ENCODE assay signal across 12 mouse cellular contexts in the genomic region with DNA sequence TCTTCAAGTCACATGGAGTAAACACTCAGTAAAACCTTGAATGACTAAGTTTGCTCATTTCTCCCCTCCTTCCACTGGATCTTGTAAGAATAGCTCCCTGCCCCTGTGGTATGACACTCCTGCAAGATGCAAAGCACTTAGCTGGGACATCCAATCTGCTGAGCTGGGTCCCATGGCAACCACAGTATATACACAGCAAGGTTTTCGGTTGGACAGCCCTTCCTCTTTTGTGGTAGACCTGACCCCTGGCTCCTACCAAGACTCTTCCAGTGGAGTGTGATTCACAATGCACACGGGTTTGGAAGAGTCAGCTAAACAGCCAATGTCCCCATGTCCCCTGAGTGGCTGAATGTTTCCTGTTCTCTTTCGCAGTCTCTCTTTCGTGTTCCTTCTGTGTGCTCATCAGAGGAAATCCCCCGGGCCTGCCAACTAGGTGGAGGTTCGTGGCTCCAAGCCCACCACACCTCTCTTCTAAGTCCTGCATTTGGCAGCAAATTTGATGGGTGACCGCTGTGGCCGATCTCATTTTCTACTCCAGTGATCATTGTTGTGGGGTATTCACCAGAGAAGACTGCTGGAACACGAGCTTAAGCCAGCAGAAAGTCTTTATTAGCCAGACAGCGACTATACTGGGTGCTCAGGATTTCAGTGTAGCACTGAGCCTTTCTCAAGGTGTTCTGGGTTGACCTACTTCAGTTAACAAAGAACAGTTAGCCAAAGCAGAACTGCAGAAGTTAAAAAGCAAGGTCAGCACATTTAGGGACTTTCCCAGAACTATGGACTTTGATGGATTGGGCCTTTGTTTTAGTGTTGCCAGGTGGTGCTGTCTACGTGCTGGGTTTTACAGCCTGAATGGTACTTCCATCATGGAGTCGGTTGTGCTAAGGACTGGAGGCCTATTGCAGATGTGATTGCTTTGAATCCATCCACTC. TPM values are rescaled to one million over a fixed set of nuclear protein-coding genes. Genes with fewer than 3 reads are reported as not detected.
A peak's percentile ranks its signal among the peaks of the same experiment; 100 is the strongest.
DNase-seq lines count a peak whose midpoint lies in the region; ATAC-seq and TF ChIP-seq lines count a peak whose summit lies in the region.
"Had no signal": no experiment of that assay in that cellular context is flagged by ENCODE, and none has a peak within 500 bp of the region (broad histone marks: within the 10 kb centered on the region; RNA-seq: fewer than 3 reads in every experiment).

No protein-coding gene starts in this region.

- H3K4me2 ChIP-seq in lung, postnatal 0 days (replicated peaks; ENCODE audit: low read depth, low read length), result no peak overlapping the region
- no peak overlapping the region for H3K4me2 ChIP-seq in neural tube, embryonic 15.5 days
- H3K4me2 ChIP-seq: intestine, embryonic 15.5 days; limb, embryonic 15.5 days had no signal

- H3K36me3 ChIP-seq in lung, postnatal 0 days (ENCODE audit: insufficient read depth, low read length), result no peaks in the 10 kb centered on the region
- H3K36me3 ChIP-seq in neural tube, embryonic 15.5 days, result no peaks in the 10 kb centered on the region
- H3K36me3 ChIP-seq: embryonic facial prominence, embryonic 10.5 days; intestine, embryonic 15.5 days; limb, embryonic 15.5 days had no signal

- peak; percentile 61 for ATAC-seq in lung, postnatal 0 days
- ATAC-seq in neural tube, embryonic 15.5 days (ENCODE audit: low FRiP score), result peak; percentile 35; the same call in 1 of the 2 replicates
- ATAC-seq in erythroid progenitor cell, adult 5-6 weeks (replicated peaks; ENCODE audit: low FRiP score, poor library complexity, severe bottlenecking), result no peak
- ATAC-seq: intestine, embryonic 15.5 days had no signal

- H3K9me3 ChIP-seq in lung, postnatal 0 days (ENCODE audit: low read length), result no peaks in the 10 kb centered on the region
- no peaks in the 10 kb centered on the region for H3K9me3 ChIP-seq in neural tube, embryonic 15.5 days (replicated peaks)
- H3K9me3 ChIP-seq: embryonic facial prominence, embryonic 10.5 days; intestine, embryonic 15.5 days; limb, embryonic 15.5 days had no signal

- no peaks in the 10 kb centered on the region for H3K27me3 ChIP-seq in lung, postnatal 0 days (replicated peaks; ENCODE audit: insufficient read depth, low read length)
- H3K27me3 ChIP-seq in neural tube, embryonic 15.5 days (replicated peaks), result no peaks in the 10 kb centered on the region; the same call in 1 of the 2 replicates
- H3K27me3 ChIP-seq: intestine, embryonic 15.5 days; limb, embryonic 15.5 days had no signal

- 61% methylated on average over 12 of the region's 12 CpGs for WGBS in lung, postnatal 0 days
- WGBS in neural tube, embryonic 15.5 days, result 48% methylated on average over 12 of the region's 12 CpGs

- H3K9ac ChIP-seq in lung, postnatal 0 days (replicated peaks; ENCODE audit: low read depth), result no peak overlapping the region
- H3K9ac ChIP-seq in neural tube, embryonic 15.5 days (replicated peaks), result no peak overlapping the region
- H3K9ac ChIP-seq: intestine, embryonic 15.5 days; limb, embryonic 15.5 days had no signal

- H3K4me3 ChIP-seq in lung, postnatal 0 days (ENCODE audit: low read depth, low read length), result no peak overlapping the region
- H3K4me3 ChIP-seq in neural tube, embryonic 15.5 days (replicated peaks), result no peak overlapping the region
- H3K4me3 ChIP-seq: embryonic facial prominence, embryonic 10.5 days; intestine, embryonic 15.5 days; limb, embryonic 15.5 days had no signal

- H3K27ac ChIP-seq in lung, postnatal 0 days (ENCODE audit: low read length), result no peak overlapping the region
- H3K27ac ChIP-seq in neural tube, embryonic 15.5 days (replicated peaks), result no peak overlapping the region
- H3K27ac ChIP-seq: embryonic facial prominence, embryonic 10.5 days; intestine, embryonic 15.5 days; limb, embryonic 15.5 days had no signal

- H3K4me1 ChIP-seq in lung, postnatal 0 days (ENCODE audit: insufficient read depth, low read depth, low read length), result no peaks in the 10 kb centered on the region
- peaks cover 11% of the 10 kb centered on the region for H3K4me1 ChIP-seq in neural tube, embryonic 15.5 days

- TF ChIP-seq EP300 in lung, postnatal 0 days (IDR thresholded peaks at IDR 0.05), result no peak

- peak; percentile 63 for DNase-seq in adrenal gland, postnatal 10 days
- DNase-seq in adrenal gland, postnatal 4 days (ENCODE audit: low spot score in 2 of 2), result no peak
- peak; percentile 48 for DNase-seq in lung, postnatal 0 days (ENCODE audit: low spot score)
- no peak for DNase-seq in lung, postnatal 14 days
- DNase-seq in kidney, adult 9 months, result peak; percentile 66
- no peak for DNase-seq in spleen, adult 12 weeks (ENCODE audit: low spot score)
- DNase-seq: gastrocnemius, postnatal 10 days had no signal

- TF ChIP-seq CTCF in lung, postnatal 0 days (IDR thresholded peaks at IDR 0.05), result no peak

RNA-seq across cellular contexts. Expression of gene Wnt11, which starts 29.8 kb away (rescaled TPM):
- total RNA-seq in adrenal gland, postnatal 10 days (2021), result 1 to 10 TPM; 6.4 to 6.5 TPM
- total RNA-seq in adrenal gland, postnatal 4 days (2021), result 1 to 10 TPM; 4.2 to 5.3 TPM
- 10.5 and 11.8 TPM in 2 replicates for polyA plus RNA-seq in lung, postnatal 0 days (2015; fragmentation: Nextera tagmentation; extraction: Ambion mirVana)
- 1.9 and 2.5 TPM in 2 replicates for polyA plus RNA-seq in neural tube, embryonic 15.5 days (2015; fragmentation: Nextera tagmentation; extraction: Ambion mirVana)
- total RNA-seq in erythroid progenitor cell, adult 5-6 weeks (2015; ENCODE audit: low replicate concordance), result not detected in 2 replicates
- not detected in 2 replicates for total RNA-seq in erythroid progenitor cell, adult 5-6 weeks (2017; ENCODE audit: low replicate concordance)

Comparison
In these comparisons a context has a peak if more than half of its experiments do, and no peak if none do; other contexts are left out.
1. DNase-seq: peak in adrenal gland, postnatal 10 days (single experiment), lung, postnatal 0 days (single experiment) and kidney, adult 9 months (single experiment); none in adrenal gland, postnatal 4 days (0 of 2), lung, postnatal 14 days (single experiment) and spleen, adult 12 weeks (single experiment).
2. RNA of gene Wnt11, which starts 29.8 kb away (total RNA-seq): 6.4 to 6.5 TPM in adrenal gland, postnatal 10 days and 4.2 to 5.3 TPM in adrenal gland, postnatal 4 days; not detected in erythroid progenitor cell, adult 5-6 weeks; every median in the first group is over 4 times any median in the second.